Mouse (Mus musculus) lung, adult 18-20 months (tissue): ENCODE data around the gene Ldlrad1.
A peak's percentile ranks its signal among the peaks of the same experiment; 100 is the strongest.

ENCODE experiments used
- DNase-seq, 2 experiments: peaks; one replicate each; pipeline ENCODE4 v3.0.0; 2022; ENCODE audit warnings: mixed read lengths in 2 of 2

The Ldlrad1 gene

GRCm38 (mm10) chr4:107208880-107209279, at the start of gene Ldlrad1:
Gene Ldlrad1, plus strand, starts transcription at chr4:107209180.
- no peak for DNase-seq

GRCm38 (mm10) chr4:107160181-107160580, 48.8 kb upstream of the Ldlrad1 start:
- no peak for DNase-seq

GRCm38 (mm10) chr4:107163341-107163740, 45.6 kb upstream of the Ldlrad1 start:
- DNase-seq = no peak

- peak; percentile 56 to 73 for DNase-seq
Measured at GRCm38 (mm10) chr4:107163756-107164587, 45.0 kb upstream of the Ldlrad1 start.

GRCm38 (mm10) chr4:107166700-107167099, 42.3 kb upstream of the Ldlrad1 start:
- DNase-seq = no peak

- DNase-seq = no peak
Measured at GRCm38 (mm10) chr4:107167798-107168197, 41.2 kb upstream of the Ldlrad1 start.

GRCm38 (mm10) chr4:107177506-107177905, 31.5 kb upstream of the Ldlrad1 start:
- DNase-seq = no peak

GRCm38 (mm10) chr4:107178182-107178829, 30.7 kb upstream of the Ldlrad1 start, which contains the start of gene Tmem59:
Gene Tmem59, plus strand, starts transcription at chr4:107178399.
- peak; percentile 98 for DNase-seq

- peak; percentile 47 to 50 for DNase-seq
Measured at GRCm38 (mm10) chr4:107178830-107179490, 30.0 kb upstream of the Ldlrad1 start, which contains the start of gene Tceanc2. Gene Tceanc2, minus strand, starts transcription at chr4:107179116.

- DNase-seq = no peak
Measured at GRCm38 (mm10) chr4:107179561-107179960, 29.4 kb upstream of the Ldlrad1 start.

GRCm38 (mm10) chr4:107180746-107181145, 28.2 kb upstream of the Ldlrad1 start:
- no peak for DNase-seq

GRCm38 (mm10) chr4:107181866-107182265, 27.1 kb upstream of the Ldlrad1 start:
- no peak for DNase-seq

- no peak for DNase-seq
Measured at GRCm38 (mm10) chr4:107182796-107183195, 26.2 kb upstream of the Ldlrad1 start.

GRCm38 (mm10) chr4:107183203-107183602, 25.8 kb upstream of the Ldlrad1 start:
- no peak for DNase-seq

GRCm38 (mm10) chr4:107185703-107186102, 23.3 kb upstream of the Ldlrad1 start:
- DNase-seq = no peak

- DNase-seq = no peak
Measured at GRCm38 (mm10) chr4:107193841-107194240, 15.1 kb upstream of the Ldlrad1 start.

- no peak for DNase-seq
Measured at GRCm38 (mm10) chr4:107196454-107196853, 12.5 kb upstream of the Ldlrad1 start.

GRCm38 (mm10) chr4:107198072-107198471, 10.9 kb upstream of the Ldlrad1 start:
- DNase-seq = no peak

- DNase-seq = no peak
Measured at GRCm38 (mm10) chr4:107201779-107202178, 7.2 kb upstream of the Ldlrad1 start.

GRCm38 (mm10) chr4:107203001-107203400, 6.0 kb upstream of the Ldlrad1 start:
- peak in 1 of 2 experiments; percentile 38 for DNase-seq

GRCm38 (mm10) chr4:107207016-107207415, 2.0 kb upstream of the Ldlrad1 start:
- no peak for DNase-seq

- DNase-seq = peak; percentile 80 to 88
Measured at GRCm38 (mm10) chr4:107210483-107211097, 1.6 kb downstream of the Ldlrad1 start.

GRCm38 (mm10) chr4:107211465-107211864, 2.5 kb downstream of the Ldlrad1 start:
- peak; percentile 83 to 92 for DNase-seq
